Mouse (Mus musculus): ENCODE results near the gene Ghrl. TPM values are rescaled to one million over a fixed set of nuclear protein-coding genes. Genes with fewer than 3 reads are reported as not detected.
A peak's percentile ranks its signal among the peaks of the same experiment; 100 is the strongest.
"Not testable (repeated sequence)": the region's sequence is repeated elsewhere in the genome, so short reads cannot be mapped to it uniquely, and the experiment has no call there.

The Ghrl gene
- total RNA-seq, 2 experiments from 2014 or later, result 0.69 TPM; not detected in 1

DNA sequence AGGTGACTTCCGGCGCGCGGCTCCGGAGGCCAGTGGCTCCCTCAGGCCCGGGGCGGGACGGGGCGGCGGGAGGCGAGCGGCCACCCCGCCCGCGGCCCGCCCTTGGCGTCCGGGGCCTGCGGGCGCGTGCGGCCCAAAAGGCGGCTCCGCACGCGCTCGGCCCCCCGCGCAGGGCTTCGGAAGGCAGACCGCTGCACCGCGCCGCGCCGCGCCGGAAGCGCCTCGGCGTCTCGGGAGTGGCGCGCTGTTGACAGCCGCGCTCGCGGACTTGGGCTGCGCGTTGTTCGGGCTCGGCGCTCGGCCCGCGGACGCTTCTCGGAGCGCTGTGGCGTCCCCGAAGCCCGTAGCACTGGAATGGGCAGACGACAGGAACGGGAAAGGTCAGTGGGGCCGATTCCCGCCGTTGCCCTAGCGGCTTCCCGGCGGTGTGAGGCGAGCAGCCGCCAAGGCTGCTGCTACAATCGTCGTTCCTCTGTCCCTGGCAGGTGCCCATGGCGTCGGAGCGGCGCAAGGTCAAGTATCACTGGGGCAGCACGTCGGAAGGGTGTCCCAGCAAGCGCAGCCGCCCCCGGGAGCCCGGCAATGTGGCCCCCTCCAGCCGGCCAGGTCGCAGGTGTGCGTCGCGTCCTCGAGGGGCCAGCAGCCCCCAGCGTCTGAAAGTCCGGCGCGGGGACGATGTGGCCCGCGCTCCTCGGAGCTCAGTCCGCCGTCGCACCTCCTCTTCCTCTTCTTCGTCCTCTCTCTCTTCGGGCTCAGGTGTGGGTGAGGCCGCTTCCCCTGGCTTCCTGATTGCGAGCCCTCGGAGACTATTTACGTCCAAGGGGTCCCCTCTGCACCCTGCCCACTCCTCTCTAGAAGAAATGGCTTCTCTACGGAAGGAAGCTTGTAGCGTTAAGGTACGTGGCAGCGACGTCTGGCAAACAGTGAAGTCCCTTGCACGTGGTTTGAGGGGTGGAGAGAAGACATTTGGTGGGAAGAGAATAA, 22.2 kb downstream of the Ghrl start:
- peak; percentile 31 to 42 for DNase-seq (ENCODE audit: low spot score in 2 of 2)

DNA sequence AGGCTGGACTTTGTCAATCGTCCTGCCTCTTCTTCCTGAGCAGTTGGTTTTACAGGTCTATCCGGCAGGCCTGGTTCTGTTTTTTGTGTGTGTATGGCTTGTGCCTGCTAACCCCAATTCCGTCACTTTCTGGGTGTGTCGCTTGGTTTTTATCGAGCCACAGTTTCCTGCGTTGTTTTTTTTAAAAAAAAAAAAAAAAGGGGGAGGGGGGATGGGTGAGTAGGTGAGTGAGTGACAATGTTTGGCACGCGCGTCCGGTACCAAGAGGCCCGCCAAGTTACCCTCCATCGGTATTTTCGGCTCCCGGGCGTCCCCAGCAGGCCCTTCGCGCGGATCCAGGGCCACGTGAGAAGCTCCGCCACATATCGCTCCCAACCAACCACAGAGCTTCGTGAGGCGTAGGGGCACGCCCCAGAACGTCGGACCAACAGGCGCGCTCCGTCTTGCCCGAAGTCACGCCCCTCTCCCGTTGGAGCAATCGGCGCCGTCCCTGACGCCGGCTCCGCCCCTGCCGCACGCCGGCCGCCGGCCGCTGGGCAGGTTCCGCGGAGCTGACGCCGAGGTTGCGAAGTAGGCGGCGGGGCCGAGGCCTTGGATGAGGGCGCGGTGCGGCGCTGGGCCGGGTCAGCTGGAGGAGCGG, 23.0 kb downstream of the Ghrl start, which contains the start of gene Tatdn2:
TSS of gene Tatdn2 (plus strand) at position 469 of the 640 bp plus-strand sequence.
- DNase-seq (ENCODE audit: low spot score in 2 of 2), result peak; percentile 93 to 95

DNA sequence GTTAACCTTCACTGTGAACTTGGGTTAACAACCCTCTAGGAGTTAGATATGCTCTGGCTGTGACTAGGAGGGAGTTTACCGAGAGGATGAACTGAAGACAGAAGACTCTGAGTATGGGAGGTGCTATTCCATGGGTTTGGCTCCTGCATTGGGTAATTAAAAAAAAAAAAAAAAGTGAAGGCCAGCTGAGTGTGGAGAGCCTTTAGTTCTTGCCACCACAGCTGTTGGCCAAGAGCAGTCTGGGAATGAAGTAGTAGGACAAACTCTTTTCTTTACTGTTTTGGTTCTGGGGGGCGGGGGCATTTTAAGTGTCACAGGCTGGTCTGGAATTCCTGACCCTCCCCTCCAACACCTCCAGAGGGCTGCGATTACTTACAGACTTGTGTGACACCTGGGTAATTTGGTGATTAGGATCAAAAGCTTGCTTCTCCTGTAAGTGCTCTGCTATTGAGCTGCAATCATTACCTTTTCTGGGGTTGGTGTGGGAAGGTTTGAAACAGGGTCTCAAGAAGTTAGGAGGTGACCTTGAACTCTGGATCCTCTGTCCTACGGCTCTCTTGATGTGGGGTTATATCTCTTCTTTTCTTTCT, 23.8 kb downstream of the Ghrl start:
- DNase-seq (ENCODE audit: low spot score in 2 of 2), result no peak

DNA sequence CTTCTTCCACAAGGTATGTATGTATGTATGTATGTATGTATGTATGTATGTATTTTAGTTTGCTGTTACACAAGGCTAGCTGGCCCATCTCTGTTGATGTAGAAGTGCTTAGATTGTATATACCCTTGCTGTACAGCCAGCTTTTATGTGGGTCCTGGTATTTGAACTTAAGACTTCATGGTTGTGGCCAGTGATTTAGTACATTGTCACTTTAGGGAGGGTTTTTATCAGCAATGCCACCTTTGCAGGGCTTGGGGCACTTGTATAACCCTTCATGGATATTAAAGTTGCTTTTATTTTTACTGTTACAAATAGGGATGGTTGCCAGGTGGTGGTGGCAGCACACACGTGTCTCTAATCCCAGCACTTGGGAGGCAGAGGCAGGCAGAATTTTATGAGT, 24.5 kb downstream of the Ghrl start:
- DNase-seq (ENCODE audit: low spot score in 2 of 2), result no peak

DNA sequence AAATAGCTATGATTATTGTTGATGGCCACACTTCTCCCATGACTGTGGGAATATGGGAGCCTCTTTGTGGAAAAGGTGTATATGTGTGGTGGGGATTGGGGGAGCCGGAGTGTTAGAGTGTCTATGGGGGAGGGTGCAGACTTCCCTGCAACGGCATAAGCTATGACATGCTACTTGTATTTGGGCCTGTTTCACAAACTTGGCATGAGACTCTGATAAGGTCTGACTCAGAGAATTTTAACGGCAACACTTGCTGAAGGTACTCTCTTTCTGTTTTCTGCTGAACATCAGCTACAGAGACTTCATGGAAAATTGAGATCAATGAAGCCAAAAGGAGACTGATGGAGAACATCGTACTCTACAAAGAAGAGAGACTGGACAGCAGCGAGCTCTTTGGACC, 26.3 kb downstream of the Ghrl start:
- DNase-seq (ENCODE audit: low spot score in 2 of 2), result no peak

DNA sequence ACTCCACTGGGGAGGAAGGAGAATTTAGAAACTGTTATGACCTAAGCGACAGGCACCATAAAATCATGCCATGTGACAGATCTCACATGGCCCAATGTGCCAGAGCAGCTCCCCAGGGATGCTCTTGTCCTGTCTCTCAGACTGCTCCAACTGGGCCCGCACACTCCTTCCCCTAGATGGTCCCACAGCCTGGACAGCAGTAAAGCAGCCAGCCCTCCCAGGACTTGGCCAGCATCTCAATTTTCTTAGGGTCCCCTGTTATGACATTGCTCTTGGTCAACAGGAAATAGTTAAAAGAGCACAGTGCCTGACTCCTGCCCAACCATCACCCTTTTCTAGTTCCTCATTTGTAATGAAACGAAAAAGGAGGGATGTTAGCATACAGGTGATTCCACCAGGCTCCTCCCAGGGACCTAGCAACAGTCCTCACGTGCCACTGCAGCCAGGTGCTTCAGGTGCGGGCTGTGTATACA, 27.0 kb downstream of the Ghrl start:
- DNase-seq (ENCODE audit: low spot score in 2 of 2), result no peak

DNA sequence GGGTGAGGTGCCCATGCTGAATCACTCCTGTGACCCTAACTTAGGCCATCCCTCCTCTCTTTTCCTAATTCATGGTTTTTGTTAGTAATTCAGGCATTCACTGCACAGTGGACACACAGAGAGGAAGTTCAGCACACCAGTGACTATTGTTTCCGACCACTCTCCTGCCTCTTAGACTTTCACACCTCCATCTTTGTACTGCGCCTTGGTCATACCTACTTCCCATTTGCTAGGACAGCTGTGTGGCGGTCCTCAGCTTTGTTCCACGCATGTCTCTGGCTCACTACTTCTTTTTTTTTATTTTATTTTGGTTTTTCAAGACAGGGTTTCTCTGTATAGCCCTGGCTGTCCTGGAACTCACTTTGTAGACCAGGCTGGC, 28.6 kb downstream of the Ghrl start:
- no peak for DNase-seq (ENCODE audit: low spot score in 2 of 2)

DNA sequence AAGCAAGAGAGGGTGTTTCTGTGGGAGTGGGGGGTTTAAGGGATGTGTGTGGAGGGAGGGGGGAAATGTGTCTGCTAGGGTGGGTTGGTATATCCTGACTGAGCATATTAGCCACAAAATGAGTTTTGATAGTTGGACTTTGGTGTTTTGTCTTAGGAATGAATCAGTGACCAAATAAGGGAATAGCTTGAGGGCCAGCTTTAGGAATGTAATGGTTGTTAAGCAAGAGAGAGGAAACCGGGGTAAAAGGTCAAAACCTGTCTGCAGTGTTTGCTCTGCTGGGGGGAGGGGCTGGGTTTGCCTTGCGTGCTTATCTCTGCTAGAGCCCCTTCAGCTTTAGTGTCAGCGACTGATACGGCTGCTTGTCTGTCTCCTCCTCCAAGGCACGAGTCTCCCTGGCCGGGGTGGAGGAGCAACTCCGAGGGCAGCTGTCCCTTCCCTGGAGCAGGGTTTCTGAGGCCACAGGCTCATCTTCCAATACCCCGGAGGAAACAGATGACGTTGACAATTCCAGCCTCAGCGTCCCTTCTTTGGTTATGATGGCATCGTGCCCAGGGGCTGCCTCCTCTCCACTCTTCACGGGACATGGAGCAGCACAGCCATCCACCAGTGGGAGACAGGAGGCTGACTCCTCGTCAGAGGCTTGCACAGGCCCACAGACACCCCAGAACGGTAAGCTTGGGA, 29.1 kb downstream of the Ghrl start:
- DNase-seq (ENCODE audit: low spot score in 2 of 2), result no peak

DNA sequence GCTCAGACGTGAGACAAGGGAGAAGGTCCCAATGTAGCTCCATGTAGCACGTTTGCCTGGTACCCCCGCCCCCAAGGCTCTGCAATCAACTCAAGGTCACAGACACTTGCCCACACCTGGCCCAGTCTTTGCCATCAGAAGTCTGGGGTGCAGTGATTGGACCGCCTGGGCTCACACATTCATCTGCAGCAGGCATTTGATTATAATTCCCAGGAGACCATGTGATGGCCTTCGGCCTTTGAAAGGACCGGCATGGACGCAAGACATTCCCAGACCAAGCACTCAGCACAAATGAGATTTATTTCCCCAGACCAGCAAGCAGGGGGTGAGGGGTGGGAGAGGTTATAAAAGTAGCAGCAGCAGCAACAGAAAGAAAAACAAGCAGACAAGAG, 29.7 kb downstream of the Ghrl start:
- no peak for DNase-seq (ENCODE audit: low spot score in 2 of 2)

DNA sequence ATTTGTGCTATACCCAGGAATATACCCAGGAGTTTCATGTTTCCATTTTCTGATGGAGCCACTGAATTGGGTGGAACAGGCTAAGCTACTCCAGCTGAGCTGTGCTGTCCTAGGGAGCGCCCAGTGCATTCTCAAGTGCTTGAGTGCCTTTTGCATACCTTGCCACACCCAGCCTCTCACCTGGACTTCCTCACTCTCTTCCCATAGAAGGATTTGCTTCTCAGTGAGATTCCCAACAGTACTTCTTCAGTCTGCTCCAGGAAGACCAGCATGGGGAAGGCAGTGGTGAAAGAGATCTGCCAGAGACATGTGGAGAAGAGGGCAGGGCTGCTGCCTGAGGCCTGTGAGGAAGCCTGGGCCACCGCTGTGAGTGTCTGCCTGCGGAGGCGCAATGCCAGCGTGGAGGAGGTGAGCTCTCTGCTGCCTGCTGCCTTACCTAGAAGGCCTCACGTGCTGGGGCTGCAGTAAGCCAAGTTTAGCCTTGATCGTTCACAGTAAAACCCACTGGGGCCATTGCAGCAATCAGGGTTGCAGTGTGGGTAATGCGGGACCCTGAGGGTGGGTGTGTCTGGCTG, 33.0 kb downstream of the Ghrl start:
- no peak for DNase-seq (ENCODE audit: low spot score in 2 of 2)

DNA sequence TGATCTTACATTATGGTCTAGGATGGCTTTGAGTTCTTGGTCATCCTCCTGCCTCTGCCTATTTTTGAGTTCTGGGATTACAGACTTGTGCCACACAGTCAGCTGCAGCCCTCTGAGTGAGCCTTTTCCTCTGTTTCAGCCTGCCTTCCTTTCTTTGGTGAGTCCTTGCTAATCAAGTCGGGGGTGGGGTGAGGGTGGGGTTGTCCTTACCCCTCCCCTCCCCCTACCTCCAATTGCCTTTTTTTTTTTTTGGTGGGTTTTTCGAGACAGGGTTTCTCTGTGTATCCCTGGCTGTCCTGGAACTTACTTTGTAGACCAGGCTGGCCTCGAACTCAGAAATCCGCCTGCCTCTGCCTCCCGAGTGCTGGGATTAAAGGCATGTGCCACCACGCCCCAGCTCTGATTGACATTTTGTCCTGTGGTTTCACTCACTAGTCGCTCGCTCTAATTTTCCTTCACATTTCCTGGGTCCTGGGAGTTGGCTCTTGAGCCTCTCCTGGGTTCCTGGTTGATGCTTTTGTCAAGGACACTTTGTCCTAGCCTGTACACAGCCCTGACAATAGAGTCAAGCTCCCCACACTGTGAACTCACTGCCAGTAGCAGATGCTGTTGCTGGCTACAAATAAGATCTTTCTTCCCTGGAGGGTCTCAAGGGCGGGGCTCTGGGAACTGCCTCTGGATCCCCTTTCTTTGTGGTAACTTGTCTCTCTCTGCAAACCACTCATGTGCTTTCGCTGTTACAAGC, 36.4 kb downstream of the Ghrl start:
- no peak for DNase-seq (ENCODE audit: low spot score in 2 of 2)

DNA sequence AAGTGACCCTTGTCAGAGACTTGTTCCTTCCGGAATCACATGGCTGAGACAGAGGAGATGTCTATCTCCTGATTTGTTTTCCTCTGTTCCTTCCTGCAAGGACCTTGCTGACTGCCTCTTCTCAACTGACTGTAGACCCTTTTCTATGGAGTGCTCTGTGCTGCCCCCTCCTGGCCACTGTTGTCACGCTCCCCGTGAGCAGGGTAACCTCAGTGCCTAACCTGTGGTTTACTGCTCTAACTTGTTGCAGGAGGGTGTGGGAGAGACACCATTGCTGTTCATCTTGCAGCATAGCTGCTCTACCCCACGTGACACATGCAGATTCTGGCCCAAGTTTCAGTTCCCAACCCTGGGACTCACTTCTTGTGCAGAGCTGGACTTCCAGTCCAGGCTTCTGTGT, 38.4 kb downstream of the Ghrl start:
- peak; percentile 81 to 85 for DNase-seq (ENCODE audit: low spot score in 2 of 2)

DNA sequence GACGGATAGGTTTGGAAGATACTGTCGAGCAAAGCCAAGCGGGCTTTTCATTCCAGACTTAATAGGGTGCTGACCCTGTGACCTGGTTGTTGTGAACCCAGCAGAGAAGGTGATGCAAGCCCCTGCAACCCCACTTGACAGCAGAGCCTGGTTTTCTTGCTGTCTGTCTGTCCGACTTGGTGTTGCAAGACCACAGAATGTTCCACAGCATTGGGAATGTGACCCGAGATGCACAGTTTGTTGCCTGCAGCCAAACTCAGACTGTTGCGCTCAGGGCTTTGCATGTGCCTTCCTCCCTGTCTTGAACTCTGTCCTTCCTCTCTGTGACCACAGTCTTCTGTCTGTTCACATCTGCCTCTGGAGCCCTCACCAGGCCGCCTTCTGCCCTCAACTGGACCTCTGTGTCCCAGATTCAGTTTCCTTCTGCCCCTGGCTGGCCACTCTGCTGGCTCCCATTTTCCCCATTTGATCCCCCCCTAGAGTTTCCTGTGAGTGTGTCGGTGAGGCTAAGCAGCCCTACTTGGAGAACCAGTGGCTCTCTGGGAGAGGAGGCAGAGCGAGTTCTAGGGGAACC, 39.6 kb downstream of the Ghrl start:
- DNase-seq (ENCODE audit: low spot score in 2 of 2), result no peak

DNA sequence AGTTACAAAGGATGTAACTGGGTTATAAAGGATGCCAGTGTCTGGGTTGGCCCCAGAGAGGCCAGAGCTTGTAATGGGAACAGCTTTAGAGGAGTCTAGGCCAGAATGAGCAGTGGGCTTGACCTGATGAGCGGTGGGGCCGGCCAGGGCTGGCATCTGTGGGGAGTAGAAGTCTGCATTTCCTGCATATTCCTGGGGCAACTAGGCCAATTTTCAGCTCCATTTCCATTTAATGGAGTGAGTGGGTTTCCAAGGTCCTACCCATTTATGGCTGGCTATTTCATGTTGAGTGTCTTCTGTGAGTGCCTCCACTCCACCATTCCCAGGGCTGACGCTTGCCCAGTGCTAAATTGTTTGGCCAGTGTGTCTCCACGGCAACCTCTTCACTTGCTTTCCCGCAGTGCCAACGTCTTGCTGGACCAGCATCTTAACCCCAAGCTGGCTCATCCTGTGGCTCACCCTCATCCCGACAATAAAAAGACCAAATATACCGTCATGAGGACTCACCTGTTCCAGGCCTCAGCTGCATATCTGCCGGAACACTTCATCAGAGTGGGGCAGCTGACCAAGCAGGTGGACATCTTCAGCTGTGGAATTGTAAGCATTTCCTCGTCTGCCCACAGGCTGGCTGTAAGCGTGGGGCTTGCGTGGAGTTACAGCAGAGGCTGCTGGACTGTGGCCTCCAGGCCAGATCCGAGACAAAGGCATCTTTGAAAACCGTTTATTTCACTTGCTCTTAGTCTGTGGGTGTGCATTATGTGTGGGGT, 41.3 kb downstream of the Ghrl start:
- DNase-seq (ENCODE audit: low spot score in 2 of 2), result peak in 1 of 2 experiments; percentile 48

DNA sequence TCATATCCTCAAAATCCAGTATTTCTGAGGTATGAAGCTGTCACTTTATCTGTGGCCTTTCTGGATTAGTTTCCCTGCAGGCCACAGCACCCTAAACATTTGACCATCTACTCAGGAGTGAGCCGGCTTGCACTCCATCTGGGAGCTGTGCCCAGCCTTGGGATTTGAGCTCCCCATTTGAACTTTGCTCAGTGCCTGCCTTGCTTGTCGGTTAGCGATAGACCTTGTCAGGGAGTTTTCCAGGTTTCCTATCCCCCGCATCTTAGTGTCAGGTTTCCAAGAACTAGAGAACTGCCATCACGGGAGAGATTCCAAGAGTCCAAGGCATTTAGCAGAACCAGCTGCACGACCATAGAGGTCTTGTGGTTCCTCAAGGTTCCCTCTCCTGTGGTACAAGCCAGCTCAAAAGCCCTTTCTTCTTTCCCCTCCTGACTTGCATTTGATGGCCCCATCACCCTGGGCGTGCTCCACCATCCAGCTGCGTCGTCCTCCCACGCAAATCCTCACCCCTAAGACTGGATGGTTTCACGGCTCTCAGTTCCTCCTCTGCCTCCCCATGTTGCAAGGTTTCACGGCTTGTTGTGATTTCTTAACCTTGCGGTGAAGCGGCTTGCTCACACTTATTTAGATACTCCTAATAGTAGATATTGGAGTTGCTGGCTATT, 42.5 kb downstream of the Ghrl start:
- DNase-seq (ENCODE audit: low spot score in 2 of 2), result no peak

DNA sequence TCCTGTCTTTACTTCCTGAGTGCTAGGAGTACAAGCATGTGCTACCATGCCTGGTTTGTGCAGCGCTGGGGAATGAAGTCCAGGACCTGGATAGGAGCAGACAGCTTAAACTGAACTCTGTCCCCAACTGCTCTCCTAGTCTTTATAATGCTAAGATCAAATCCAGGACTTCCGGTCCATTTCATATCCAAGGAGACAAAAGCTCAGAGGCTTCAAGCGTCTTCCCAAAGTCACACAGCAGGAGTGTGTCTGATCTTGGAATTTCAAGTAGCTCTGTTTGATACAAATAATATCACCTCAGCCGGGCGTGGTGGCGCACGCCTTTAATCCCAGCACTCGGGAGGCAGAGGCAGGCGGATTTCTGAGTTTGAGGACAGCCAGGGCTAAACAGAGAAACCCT, 43.7 kb downstream of the Ghrl start:
- DNase-seq (ENCODE audit: low spot score in 2 of 2), result no peak

DNA sequence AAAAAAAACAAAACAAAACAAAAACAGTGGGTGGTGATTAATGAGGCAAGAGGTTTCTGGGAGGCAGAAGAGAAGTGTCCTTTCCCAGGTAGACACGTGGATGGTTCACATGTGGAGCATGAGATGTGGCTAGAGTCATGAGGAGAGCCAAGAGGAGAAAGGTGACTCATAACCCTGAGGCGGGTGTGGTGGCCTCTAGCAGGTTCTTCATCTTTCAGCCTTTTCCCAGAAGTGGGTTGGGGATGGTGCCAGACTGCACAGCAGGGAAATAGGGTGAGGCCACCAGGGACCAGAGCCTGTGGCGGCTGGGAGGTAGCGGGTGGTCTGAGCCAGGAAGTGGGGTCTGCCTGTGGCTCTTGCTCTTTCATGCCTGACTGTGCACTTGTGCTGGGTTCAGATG, 44.4 kb downstream of the Ghrl start:
- DNase-seq (ENCODE audit: low spot score in 2 of 2), result no peak

DNA sequence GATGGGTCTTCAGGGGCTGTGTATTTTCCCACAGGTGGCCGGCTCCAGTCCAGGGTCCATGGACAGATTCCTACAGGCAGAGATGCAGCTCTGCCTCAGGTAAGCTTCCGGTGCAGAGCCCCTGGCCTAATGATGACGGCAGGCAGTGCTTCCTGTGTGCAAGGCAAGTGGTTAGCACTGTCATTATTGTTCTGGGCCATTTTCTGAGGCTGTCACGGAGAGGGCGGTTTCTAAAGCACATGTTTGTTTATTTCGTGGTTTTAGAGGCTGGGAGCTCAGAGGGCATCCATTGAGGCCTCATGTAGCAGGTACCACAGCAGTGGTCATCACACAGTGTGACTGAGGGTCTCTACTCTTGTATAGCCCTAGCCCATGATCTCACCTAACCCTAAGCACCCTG, 46.7 kb downstream of the Ghrl start:
- no peak for DNase-seq (ENCODE audit: low spot score in 2 of 2)

DNA sequence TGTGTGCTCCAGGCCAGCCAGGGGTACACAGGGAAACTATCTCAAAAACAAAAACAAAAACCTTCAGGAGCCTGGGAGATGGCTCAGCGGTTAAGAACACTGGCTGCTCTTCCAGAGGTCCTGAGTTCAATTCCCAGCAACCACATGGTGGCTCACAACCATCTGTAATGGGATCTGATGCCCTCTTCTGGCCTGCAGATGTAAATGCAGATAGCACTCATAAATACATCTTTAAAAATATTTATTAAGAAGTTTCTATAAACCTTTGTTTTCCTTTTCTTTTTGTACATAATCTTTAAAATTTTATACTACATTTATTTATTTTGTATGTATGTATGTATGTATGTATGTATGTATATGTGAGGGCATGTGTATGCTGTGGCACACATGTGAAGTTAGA, 47.7 kb downstream of the Ghrl start:
- not testable (repeated sequence) for DNase-seq (ENCODE audit: low spot score in 2 of 2)

Measured in layer of hippocampus, postnatal 10 days (tissue).